Mouse (Mus musculus): Measurements from ENCODE around the gene Mthfr.

Gene Mthfr

DNA sequence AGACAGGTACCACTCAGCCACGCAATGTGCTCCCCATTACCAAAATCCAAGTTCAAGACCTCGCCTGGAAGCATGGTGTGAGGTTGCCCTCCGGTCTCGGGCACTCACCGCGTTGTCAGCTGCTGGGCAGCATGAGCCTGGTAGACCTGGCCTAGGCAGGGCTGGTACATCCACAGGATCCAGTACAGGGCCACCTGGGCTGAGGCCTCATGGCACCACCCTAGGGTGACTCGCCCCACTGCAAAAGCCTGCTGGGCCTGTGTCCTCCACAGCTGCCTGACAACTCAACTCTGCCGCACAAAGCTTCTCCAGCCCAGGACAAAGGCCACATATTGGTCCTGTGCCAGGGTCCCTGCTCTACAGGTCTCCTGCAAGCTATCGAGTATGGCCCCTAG, 22.2 kb downstream of the Mthfr start:
- no peak for DNase-seq (ENCODE audit: low read depth, low spot score)

DNA sequence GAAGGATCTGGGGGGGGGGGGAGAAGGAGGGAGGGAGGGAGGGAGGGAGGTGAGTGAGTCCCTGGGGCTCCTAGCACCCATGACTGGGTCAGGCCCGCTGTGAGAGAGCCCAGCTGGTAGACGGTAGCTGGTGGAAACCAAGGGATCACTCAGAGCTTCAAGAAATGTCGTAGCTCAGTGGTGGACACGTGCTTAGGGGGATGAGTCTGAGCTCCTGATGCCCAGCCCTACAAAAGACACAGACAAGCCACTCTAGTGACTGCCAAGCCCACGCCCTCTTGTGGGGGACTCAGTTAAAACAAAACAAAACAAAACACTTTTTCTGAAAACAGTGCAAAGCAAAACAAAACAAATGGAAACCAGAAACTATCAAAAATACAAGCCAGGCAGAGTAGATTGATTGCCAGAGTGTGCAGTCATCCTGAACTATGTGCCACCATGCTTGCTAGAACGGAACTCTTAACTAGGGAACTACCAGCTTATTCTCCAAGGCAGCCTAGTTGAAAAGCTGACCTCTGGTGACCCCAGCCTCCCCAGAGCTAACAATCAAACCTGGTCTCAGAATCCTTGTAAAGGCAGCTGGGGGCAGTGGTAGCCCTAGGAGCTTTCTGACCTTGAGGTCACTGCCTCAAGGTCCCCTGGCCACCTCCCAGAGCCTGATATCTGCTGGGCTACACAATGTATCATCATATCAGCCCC, 27.0 kb downstream of the Mthfr start:
- peak; percentile 51 for DNase-seq (ENCODE audit: low read depth, low spot score)

- DNase-seq (ENCODE audit: low read depth, low spot score) = no peak
Observed at GRCm38 (mm10) chr4:148066401-148066744, 27.5 kb downstream of the Mthfr start.

GRCm38 (mm10) chr4:148067346-148067745, 28.5 kb downstream of the Mthfr start:
- no peak for DNase-seq (ENCODE audit: low read depth, low spot score)

DNA sequence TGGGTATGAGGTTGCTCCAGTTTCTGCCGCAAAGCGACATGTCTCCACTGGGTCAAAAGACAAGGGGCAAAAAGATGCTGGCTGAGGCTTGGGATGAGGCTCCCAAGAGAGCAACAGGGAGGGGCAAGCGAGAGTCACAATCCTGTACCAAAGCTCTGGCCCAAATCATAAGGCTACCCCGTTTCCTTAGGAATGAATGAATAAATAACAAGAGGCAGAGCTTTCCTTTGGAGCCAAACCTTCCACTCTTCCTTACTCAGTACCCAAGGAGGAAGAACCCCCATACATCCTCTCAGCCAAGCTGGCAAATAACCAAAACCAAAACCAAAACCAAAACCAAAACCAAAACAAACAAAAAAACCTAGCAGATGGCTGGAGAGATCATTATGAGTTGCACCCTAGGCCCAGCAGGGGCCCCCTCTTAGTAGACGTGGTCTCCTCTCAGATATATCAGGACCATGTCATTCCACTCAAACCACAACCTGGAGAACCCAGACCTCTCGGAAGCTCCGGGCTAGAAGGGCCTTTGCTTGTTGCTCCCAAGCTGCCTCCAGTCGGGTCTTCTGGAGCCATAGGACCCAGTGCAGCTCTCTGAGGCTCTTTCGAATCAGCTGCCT, 30.8 kb downstream of the Mthfr start:
- DNase-seq (ENCODE audit: low read depth, low spot score) = no peak

DNA sequence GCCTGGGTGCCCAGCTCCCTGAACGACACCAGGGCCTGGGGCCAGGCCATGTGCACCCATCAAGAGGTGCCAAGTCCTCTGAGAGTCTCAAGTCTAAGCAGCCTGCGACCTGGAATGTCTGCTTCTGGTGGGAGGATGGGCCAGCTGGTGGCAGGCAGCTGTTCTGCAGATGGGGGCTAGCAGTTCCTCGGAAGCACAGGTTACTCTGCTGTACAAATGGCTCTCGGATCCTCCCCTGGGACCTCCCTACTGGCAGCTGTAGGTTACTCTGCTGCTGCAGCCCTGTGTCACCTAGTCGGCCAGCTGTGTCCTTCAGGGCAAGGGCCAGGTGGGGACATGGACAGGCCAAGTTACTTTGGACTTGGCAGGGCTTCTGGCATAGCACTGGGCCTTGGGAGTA, 32.6 kb downstream of the Mthfr start:
- no peak for DNase-seq (ENCODE audit: low read depth, low spot score)

DNA sequence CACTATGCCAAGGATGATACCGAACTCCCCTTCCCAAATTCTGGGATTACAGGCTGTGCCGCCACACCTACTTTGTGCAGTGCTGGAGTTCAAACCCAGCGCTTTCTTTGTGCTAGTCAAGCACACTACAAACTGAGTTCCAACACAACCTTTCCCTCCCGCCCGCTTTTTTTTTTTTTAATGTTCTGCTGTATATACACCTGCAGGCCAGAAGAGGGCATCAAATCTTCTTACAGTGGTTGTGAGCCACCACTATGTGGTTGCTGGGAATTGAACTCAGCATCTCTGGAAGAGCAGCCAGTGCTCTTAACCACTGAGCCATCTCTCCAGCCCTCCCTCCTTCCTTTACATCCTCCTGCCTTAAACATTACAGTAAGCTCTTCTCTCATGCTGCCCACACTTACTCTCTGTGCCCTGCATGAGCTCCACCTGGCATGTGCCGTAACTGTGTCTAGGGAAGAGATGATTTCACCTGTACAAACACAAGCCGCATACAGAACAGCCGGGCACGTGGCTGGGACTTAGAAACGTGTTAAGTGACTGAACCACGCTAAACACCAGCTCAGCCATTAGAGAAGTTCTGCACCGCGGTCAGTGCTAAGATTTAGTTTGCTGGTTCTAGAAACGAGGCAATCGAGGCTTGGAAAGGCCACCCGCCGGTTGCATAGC, 35.8 kb downstream of the Mthfr start:
- peak; percentile 85 for DNase-seq (ENCODE audit: low read depth, low spot score)

- peak; percentile 92 for DNase-seq (ENCODE audit: low read depth, low spot score)
Observed at GRCm38 (mm10) chr4:148075259-148075658, 36.4 kb downstream of the Mthfr start.

DNA sequence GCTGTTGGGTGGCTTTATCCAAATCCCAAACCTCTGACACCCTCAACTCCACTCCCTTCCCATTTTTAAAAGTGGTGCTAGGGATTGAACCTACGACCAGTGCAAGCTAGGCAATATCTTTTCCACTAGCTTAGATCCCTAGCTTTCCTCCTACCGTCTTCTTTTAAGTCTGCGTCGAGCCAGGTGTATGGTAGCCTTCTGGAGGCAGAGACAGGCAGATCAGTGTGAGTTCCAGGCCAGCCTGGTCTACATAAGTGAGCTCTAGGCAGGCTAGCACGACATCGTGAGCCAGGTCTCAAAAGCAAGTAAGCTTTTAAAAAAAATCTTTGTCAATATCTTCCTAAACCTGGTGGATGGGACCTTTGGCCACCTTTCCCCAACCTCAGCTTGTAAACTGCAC, 37.0 kb downstream of the Mthfr start:
- DNase-seq (ENCODE audit: low read depth, low spot score) = no peak

GRCm38 (mm10) chr4:148079212-148079611, 40.3 kb downstream of the Mthfr start:
- peak; percentile 76 for DNase-seq (ENCODE audit: low read depth, low spot score)

GRCm38 (mm10) chr4:148079944-148080596, 41.2 kb downstream of the Mthfr start:
- no peak for DNase-seq (ENCODE audit: low read depth, low spot score)

GRCm38 (mm10) chr4:148080597-148080973, 41.7 kb downstream of the Mthfr start:
- DNase-seq (ENCODE audit: low read depth, low spot score) = no peak

- no peak for DNase-seq (ENCODE audit: low read depth, low spot score)
Observed at GRCm38 (mm10) chr4:148081201-148081600, 42.3 kb downstream of the Mthfr start.

GRCm38 (mm10) chr4:148082257-148083044, 43.6 kb downstream of the Mthfr start:
- peak; percentile 77 for DNase-seq (ENCODE audit: low read depth, low spot score)

DNA sequence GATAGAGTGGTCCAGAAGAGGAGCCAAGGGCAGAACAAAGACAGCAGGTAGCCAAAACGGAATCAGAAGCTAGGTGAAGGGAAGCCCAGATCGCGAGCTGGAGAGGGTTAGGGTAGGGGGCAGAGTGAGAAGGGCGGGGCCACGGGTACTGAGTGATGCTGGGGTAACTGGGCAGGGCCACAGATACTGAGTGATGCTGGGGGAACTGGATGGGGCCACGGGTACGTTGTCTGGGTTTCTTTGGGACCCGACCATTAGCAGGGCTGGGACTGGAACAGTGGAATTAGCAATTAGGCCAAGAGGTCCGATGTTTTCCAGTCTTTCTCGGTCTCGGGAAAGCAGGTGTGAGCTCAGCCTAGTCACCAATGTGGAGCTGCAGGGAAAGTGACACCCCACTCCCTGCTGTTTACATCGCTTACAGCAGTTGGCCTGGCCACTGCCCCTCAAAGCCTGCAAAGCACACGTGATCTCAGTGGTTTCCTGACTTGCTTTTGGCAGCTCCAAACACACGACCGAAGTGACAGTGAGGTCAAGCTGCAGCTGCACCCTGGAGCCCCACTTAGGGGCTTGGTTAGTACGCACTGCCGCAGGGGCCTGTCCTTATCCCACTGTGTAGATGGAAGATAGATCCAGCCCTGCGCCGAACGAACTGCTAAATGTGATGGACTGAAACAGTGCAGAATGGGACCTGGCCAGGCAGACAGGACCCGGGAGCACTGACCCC, 44.5 kb downstream of the Mthfr start:
- peak; percentile 80 for DNase-seq (ENCODE audit: low read depth, low spot score)

DNA sequence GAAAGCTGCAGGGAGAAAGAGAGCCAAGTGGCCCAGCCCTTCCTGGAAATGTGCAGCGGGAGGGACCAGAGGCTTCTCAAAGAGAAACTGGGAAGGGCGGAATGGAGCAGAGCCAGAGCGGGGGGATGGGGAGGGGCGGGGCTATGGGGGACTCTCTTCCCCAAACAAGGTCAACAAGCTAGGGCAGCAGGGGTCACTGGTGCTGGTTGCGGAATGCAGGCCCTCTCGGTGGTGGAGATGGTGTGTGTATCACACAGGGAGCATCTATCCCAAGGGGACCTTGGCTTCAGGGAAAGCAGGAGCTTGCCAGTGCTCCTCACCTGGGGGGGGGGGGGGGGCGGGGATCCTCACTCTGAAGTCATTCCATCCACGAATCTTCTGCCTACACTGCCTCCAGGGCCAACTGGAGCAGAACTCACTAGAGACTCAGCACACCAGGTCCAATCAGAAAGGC, 45.4 kb downstream of the Mthfr start:
- DNase-seq (ENCODE audit: low read depth, low spot score) = peak; percentile 96

DNA sequence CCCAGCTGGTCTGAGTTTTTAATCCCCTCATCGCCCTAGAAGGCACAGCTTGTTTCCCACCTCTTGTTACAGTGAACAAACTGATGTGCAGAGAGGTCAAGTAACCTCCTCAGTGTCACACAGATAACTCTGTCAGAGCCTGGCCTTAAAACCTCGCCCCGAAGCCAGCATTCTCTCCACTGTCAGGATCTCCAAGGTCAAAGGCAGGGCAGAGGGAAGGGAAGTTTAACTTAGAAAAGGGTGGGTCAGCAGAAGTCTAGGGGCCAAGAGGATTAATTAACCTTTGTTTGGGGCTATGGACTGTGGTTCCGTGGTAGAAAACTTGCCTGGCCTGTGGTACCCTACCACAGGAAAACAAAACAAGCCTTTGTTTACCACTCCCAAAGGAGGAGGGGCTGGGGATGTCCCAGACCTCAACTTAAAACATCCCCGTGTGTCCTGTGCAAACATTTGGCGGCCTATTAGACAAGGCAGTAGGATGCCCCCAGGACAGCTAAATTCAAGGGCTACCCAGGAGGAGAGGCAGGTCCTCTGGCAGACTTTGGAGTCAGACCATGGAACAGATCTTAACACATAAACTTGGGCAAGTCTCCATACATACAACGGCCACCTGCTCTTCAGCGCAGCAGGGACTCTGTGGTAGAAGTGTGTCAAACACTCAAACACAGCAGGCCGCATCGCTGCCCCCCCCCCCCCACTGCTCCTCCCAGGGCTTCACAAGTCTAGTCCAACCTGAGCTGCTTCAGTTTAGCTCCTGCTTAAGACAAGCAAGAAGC, 46.4 kb downstream of the Mthfr start:
- DNase-seq (ENCODE audit: low read depth, low spot score) = peak; percentile 91

DNA sequence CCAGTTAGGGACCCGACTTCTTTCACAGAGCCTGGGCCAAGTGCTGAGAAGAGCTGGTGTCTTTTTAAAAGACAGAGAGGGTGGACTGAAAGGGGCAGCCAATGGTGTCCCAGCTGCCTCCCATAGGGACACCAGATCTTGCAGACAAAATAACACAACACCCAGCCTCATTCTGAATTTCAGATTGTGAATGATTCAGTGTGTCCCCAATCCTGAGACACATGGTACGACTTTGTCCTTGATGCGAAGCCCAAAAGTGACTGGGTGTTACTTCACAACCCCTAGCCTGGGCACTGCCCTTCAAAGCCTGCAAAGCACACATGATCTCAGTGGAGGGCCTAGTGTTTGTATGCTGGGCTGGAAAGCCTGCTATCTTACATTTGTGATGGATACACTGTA, 47.0 kb downstream of the Mthfr start:
- no peak for DNase-seq (ENCODE audit: low read depth, low spot score)

DNA sequence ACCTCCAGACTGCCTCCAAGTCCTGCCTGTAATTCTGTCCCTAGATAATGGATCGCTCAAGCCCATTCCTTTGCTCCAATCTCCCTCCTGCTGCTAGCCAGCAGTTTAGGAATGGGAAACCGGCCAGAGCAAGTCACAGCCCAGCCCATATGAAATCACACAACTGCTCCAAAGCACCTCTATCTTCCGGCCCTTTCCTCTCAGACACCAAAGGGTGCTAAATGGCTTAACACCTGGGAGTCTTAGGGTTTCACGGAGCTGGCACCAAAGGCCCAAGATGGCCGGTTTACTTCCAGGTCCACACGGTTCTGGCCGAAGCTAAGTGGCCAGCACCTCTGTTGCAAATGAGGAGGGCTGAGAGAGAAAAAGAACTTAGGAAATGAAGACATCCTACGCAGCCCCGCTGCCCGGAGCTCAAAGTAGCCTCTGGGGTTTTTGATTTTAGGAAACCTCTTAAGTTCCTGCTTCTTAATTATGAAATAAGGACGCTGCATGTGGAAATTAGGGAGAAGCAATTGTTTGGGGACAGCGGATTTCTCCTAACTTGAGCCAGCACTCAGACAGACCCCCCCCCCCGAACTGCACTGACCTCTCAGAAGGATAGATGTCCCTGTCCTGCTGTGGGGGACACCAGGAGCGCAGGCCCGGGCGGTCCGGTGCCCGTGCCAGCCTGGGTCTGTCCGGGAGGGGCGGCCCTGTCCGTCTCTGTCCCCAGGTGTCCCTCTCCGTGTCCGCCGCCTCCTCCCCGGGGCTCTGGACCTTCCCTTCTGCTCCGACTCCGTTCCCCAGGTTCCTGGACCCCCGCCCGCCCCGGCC, 48.4 kb downstream of the Mthfr start:
- DNase-seq (ENCODE audit: low read depth, low spot score) = peak; percentile 93

Measured in ES-CJ7 (cell line).